Mouse (Mus musculus) midbrain, embryonic 16.5 days (tissue): Measurements from ENCODE around the gene Podxl. TPM values are rescaled to one million over a fixed set of nuclear protein-coding genes. Genes with fewer than 3 reads are reported as not detected.
A peak's percentile ranks its signal among the peaks of the same experiment; 100 is the strongest.

Experiments used
- ATAC-seq: fragments of 200-750 bp; cut with Nextera tagmentation; 2 replicates; pipeline ENCODE4 v1.8.0; 2017; ENCODE audit warnings: moderate TSS enrichment
- H3K27ac ChIP-seq: fragments of 300-500 bp; sonication (generic); 2 replicates; pipeline ENCODE4 v1.5.1; 2014; ENCODE audit warnings: mild to moderate bottlenecking, low read length, mixed read lengths
- H3K27me3 ChIP-seq: fragments of 300-500 bp; sonication (generic); 2 replicates; pipeline ENCODE4 v1.6.1; 2014; ENCODE audit warnings: low read depth, low read length, mixed read lengths; ENCODE audit not compliant: control insufficient read depth, insufficient read depth
- H3K36me3 ChIP-seq: fragments of 300-500 bp; sonication (generic); 2 replicates; pipeline ENCODE4 v1.6.1; 2014; ENCODE audit warnings: mild to moderate bottlenecking, low read length, moderate library complexity, mixed read lengths; ENCODE audit not compliant: control insufficient read depth, insufficient read depth
- H3K4me1 ChIP-seq: fragments of 300-500 bp; sonication (generic); 2 replicates; pipeline ENCODE4 v1.6.1; 2014; ENCODE audit warnings: mild to moderate bottlenecking, low read length, mixed read lengths; ENCODE audit not compliant: control insufficient read depth, insufficient read depth
- H3K4me2 ChIP-seq: fragments of 300-500 bp; sonication (generic); 2 replicates; pipeline ENCODE4 v1.6.1; 2014; ENCODE audit warnings: mild to moderate bottlenecking, low read length, mixed read lengths
- H3K4me3 ChIP-seq: fragments of 300-500 bp; sonication (generic); 2 replicates; pipeline ENCODE4 v1.5.1; 2014; ENCODE audit warnings: low read depth, mild to moderate bottlenecking, low read length, moderate library complexity, mixed read lengths
- H3K9ac ChIP-seq: fragments of 300-500 bp; sonication (generic); 2 replicates; pipeline ENCODE4 v1.6.1; 2014; ENCODE audit warnings: low read depth, low read length, mixed read lengths
- H3K9me3 ChIP-seq: fragments of 300-500 bp; sonication (generic); replicated peaks from 2 replicates; pipeline ENCODE4 v1.6.1; 2014; ENCODE audit warnings: mild to moderate bottlenecking, low read length, mixed read lengths; ENCODE audit not compliant: control insufficient read depth, poor library complexity, severe bottlenecking
- WGBS: fragments of 180-500 bp; shearing (Covaris S2); extraction: QIAGEN DNeasy Blood & Tissue Kit; methylation state at CpG from one replicate; pipeline ENCODE4 v1.1.7; 2014; 5-methylcytosine and 5-hydroxymethylcytosine counted together
- polyA plus RNA-seq: library from polyadenylated mRNA; unstranded; fragments of >200 nt; fragmentation: Nextera tagmentation; extraction: Ambion mirVana; gene quantifications from 2 replicates; pipeline ENCODE4 v1.2.1, GENCODE M21; 2015

The Podxl gene
- polyA plus RNA-seq, 1 experiment from 2014 or later, result 8.5 TPM

- 34% methylated on average over 5 of the region's 5 CpGs for WGBS
- peaks cover 12% of the 10 kb centered on the region for H3K4me1 ChIP-seq
- H3K4me2 ChIP-seq, result no peak overlapping the region
- peak overlapping the region; percentile 55 for H3K27ac ChIP-seq
- H3K9ac ChIP-seq, result no peak overlapping the region
- no peak overlapping the region for H3K4me3 ChIP-seq
- no peaks in the 10 kb centered on the region for H3K27me3 ChIP-seq
- no peaks in the 10 kb centered on the region for H3K9me3 ChIP-seq
- ATAC-seq, result no peak
- peaks cover 7% of the 10 kb centered on the region; the same call in 1 of the 2 replicates for H3K36me3 ChIP-seq
Observed at GRCm38 (mm10) chr6:31523039-31523438, 40.7 kb downstream of the Podxl start.

GRCm38 (mm10) chr6:31522478-31522877 is 41.3 kb downstream of the Podxl start:
- Histone ChIP-seq H3K9ac (no peak overlapping the region), H3K36me3 (peaks cover 7% of the 10 kb centered on the region; the same call in 1 of the 2 replicates), H3K9me3 (no peaks in the 10 kb centered on the region), H3K27me3 (no peaks in the 10 kb centered on the region), H3K4me1 (peaks cover 14% of the 10 kb centered on the region), H3K4me3 (no peak overlapping the region), H3K27ac (no peak overlapping the region; the same call in 1 of the 2 replicates), H3K4me2 (no peak overlapping the region)
- ATAC-seq, result no peak
- WGBS, result 93% methylated on average over 4 of the region's 4 CpGs

- H3K27ac ChIP-seq, result 0 out of 2 replicates have a peak overlapping the region, but pooled peaks have one; percentile 24
- H3K4me2 ChIP-seq, result no peak overlapping the region
- H3K4me3 ChIP-seq, result no peak overlapping the region
- no peak for ATAC-seq
- H3K36me3 ChIP-seq, result peaks cover 7% of the 10 kb centered on the region; the same call in 1 of the 2 replicates
- H3K9ac ChIP-seq, result no peak overlapping the region
- H3K4me1 ChIP-seq, result peaks cover 14% of the 10 kb centered on the region
- no peaks in the 10 kb centered on the region for H3K27me3 ChIP-seq
- 80% methylated on average over 8 of the region's 8 CpGs for WGBS
- no peaks in the 10 kb centered on the region for H3K9me3 ChIP-seq
Observed at GRCm38 (mm10) chr6:31521491-31522355, 42.1 kb downstream of the Podxl start.

- H3K27me3 ChIP-seq, result no peaks in the 10 kb centered on the region
- no peaks in the 10 kb centered on the region for H3K9me3 ChIP-seq
- H3K36me3 ChIP-seq, result 0 out of 2 replicates have a peak, but pooled peaks cover 3% of the 10 kb centered on the region
- no peak overlapping the region for H3K4me2 ChIP-seq
- no peak overlapping the region for H3K9ac ChIP-seq
- H3K4me1 ChIP-seq, result peaks cover 14% of the 10 kb centered on the region
- H3K4me3 ChIP-seq, result no peak overlapping the region
- no peak overlapping the region for H3K27ac ChIP-seq
- ATAC-seq, result no peak
- 73% methylated on average over 7 of the region's 7 CpGs for WGBS
Observed at GRCm38 (mm10) chr6:31520486-31521215, 43.1 kb downstream of the Podxl start.

DNA sequence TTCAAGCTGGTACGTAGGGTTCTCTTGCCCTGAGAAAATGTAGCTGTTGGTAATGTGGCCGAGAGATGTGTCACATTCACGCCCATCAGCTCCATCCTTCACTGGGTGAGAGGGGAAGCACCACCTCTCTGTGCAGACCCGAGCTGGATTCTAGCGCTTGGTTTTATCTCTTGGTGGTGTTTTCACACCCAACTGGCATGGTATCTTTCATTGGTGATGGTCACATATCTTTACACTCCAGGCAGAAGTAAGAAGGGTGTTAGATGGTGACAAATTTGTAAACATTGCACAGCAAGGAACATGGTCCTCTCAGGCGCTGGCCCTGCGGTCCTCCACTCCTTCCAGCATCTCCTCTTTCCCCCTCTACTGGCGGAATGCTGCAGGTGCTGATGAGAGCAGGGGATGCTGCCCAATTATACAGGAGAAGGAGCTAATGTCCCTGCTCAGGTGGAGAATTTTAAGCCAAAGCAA is 44.7 kb downstream of the Podxl start:
- Histone ChIP-seq H3K4me2 (no peak overlapping the region), H3K4me3 (no peak overlapping the region), H3K9me3 (no peaks in the 10 kb centered on the region), H3K27ac (no peak overlapping the region), H3K27me3 (no peaks in the 10 kb centered on the region), H3K4me1 (peaks cover 14% of the 10 kb centered on the region), H3K9ac (no peak overlapping the region), H3K36me3 (no peaks in the 10 kb centered on the region)
- ATAC-seq, result no peak
- 70% methylated on average over 8 of the region's 8 CpGs for WGBS

DNA sequence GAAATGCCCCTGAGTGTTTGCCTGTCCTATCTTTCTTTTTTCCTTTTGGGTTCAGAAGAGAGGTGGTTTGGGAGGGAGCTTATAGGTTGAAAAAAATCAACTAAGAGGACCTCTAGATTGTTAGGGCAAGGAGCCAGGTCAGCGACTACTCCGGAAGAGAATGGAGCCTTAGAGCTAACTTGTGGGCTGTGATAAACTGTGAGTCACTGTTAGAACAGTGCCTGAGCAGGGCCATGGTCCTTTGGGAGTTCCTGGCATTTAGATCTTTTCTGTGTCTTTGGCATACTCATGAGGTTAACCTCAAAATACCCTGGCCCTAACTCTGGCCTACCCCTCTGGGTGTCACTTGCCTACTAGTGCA is 45.5 kb downstream of the Podxl start:
- no peaks in the 10 kb centered on the region for H3K9me3 ChIP-seq
- H3K27ac ChIP-seq, result no peak overlapping the region
- H3K9ac ChIP-seq, result no peak overlapping the region
- H3K4me1 ChIP-seq, result peaks cover 10% of the 10 kb centered on the region
- no peak for ATAC-seq
- H3K27me3 ChIP-seq, result no peaks in the 10 kb centered on the region
- H3K4me3 ChIP-seq, result no peak overlapping the region
- no peak overlapping the region for H3K4me2 ChIP-seq
- no peaks in the 10 kb centered on the region for H3K36me3 ChIP-seq
- WGBS, result 87% methylated on average over 2 of the region's 2 CpGs

- Histone ChIP-seq H3K9ac (no peak overlapping the region), H3K27ac (peak overlapping the region; percentile 59; the same call in 1 of the 2 replicates), H3K27me3 (no peaks in the 10 kb centered on the region), H3K4me2 (no peak overlapping the region), H3K4me3 (no peak overlapping the region), H3K9me3 (no peaks in the 10 kb centered on the region), H3K36me3 (no peaks in the 10 kb centered on the region), H3K4me1 (peaks cover 5% of the 10 kb centered on the region)
- 0 out of 2 replicates have a peak, but pooled peaks have one; percentile 47 for ATAC-seq
- 68% methylated on average over 9 of the region's 9 CpGs for WGBS
Observed at GRCm38 (mm10) chr6:31517681-31518337, 46.0 kb downstream of the Podxl start.

DNA sequence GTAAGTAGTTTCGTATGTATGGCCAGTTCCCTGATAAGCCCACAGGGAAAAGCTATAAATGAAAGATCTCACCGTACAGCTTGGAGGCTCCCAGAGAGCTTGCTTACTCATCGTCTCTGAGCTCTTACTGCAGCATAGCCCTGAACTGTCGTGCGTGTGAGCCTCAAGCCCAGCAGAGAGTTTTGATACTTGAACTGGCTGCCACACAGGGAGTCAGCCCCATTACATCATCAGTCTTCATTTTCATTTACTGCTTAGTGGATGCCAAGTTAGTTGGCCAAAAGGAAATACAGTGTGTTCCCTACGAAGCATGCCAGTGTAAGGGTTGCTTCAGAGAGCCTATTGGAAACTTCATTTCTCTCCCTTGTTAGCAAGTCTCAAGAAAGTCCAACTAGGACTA is 50.1 kb downstream of the Podxl start:
- H3K27ac ChIP-seq, result no peak overlapping the region
- H3K4me3 ChIP-seq, result no peak overlapping the region
- H3K9ac ChIP-seq, result no peak overlapping the region
- no peaks in the 10 kb centered on the region for H3K36me3 ChIP-seq
- H3K4me2 ChIP-seq, result no peak overlapping the region
- ATAC-seq, result no peak
- no peaks in the 10 kb centered on the region for H3K9me3 ChIP-seq
- peaks cover 2% of the 10 kb centered on the region; the same call in 1 of the 2 replicates for H3K4me1 ChIP-seq
- 69% methylated on average over 6 of the region's 6 CpGs for WGBS
- no peaks in the 10 kb centered on the region for H3K27me3 ChIP-seq
